Mouse (Mus musculus) lung, postnatal 36 days (tissue): Measurements from ENCODE around the gene Tgfbr3l.

ENCODE experiments used
- DNase-seq: peaks from one replicate; pipeline ENCODE4 v3.0.0; 2022; ENCODE audit warnings: mixed read lengths

The Tgfbr3l gene

GRCm38 (mm10) chr8:4265160-4265914, 17.3 kb downstream of the Tgfbr3l start:
- no peak for DNase-seq

DNA sequence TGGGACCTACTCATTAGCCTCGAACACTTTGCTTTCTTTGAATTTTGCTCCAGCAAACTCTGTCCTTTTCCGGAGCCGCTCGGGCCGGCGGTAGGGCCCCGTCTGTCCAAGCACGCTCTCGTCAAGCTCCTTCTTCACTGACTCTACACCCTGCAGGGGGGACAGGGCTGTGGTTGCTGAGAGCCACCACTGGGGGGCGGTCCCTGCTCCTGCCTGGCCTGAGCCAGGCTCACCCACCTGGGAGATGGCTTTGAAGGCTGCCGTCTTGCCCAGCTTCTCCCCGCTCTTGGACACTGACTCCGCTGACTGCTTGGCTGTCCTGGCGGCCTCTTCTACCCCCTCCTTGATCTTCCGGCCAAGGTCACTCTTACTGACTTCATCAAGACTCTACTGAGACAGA, 19.6 kb downstream of the Tgfbr3l start:
- no peak for DNase-seq

- no peak for DNase-seq
Observed at GRCm38 (mm10) chr8:4269609-4270008, 21.6 kb downstream of the Tgfbr3l start.

DNA sequence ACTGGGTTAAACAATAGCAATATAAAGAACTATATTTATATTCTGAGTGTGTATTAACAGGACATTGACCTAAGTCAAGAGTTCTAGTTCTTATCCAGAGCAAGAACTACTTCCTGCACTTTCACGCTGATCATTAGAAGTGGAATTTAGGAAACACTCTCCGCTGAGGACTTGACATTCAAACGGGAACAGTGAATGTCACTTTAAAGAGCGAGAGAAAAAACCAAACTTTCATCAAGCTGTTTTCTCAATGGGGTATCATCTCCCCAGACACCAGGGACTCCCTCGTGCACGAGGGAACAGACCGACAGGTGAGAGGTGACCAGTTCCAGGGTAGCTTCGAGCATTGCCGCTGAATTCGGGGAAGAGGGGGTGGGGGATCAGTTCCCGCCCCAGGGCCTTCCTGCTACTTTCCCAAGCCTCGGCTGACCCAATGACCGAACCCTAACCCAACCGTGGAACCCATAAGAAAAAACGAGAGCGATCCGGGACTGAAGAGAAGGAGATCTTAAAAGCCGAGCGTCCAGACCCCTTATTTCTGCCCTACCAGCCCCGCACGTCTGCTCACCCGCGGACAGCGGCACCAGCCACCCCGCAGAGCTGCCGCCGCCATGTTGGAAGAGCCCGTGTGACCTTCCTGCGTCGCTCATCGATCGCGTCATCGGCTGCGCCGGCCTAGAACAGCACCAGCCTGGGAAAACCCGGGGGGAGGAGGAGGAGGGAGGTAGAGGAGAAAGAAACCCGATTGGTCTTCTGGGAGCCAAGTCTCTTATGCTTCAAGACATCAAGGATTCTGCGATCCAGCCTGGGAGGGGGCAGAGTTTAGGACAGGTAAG, 27.5 kb downstream of the Tgfbr3l start, which contains the start of gene Timm44:
Gene Timm44 (minus strand): TSS at position 639 of the 836 bp plus-strand sequence.
- peak; percentile 98 for DNase-seq

DNA sequence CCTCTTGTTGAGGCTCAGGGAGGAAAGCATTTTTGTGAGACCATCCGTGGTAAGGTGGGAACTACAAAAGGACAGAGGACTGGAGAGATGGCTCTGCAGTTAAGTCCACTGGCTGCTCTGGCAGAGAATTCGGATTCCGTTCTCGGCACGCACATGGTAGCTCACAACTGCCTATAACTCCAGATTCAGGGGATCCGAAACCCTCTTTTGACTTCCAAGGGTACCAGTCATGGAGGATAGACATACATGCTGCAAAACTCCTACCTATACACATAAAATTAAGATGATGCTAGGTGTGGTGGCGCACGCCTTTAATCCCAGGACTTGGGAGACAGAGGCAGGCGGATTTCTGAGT, 28.1 kb downstream of the Tgfbr3l start:
- no peak for DNase-seq

GRCm38 (mm10) chr8:4292738-4293137, 44.7 kb downstream of the Tgfbr3l start:
- DNase-seq: no peak

GRCm38 (mm10) chr8:4297822-4298221, 49.8 kb downstream of the Tgfbr3l start:
- no peak for DNase-seq
